Mouse (Mus musculus) MEL (cell line): ENCODE data around the gene Tfpi.

Experiments
- CHD1 ChIP-seq: IDR thresholded peaks from 2 replicates; pipeline ENCODE4 v1.6.1; 2012; ENCODE audit warnings: low read depth, mild to moderate bottlenecking, inconsistent platforms, low read length, improper control_type of control experiment
- MAZ ChIP-seq: IDR thresholded peaks from 2 replicates; pipeline ENCODE4 v1.6.1; 2012; ENCODE audit warnings: low read depth, mild to moderate bottlenecking, inconsistent platforms, low read length, improper control_type of control experiment
- POLR2A ChIP-seq, 2 experiments: IDR thresholded peaks; 2 replicates each; pipeline ENCODE4 v1.6.1; 2011 to 2012; ENCODE audit warnings: low read length in 2 of 2, mild to moderate bottlenecking in 2 of 2, control low read depth in 1 of 2, improper control_type of control experiment in 1 of 2, low read depth in 1 of 2, moderate library complexity in 1 of 2; ENCODE audit not compliant: control insufficient read depth in 1 of 2, insufficient read depth in 1 of 2, poor library complexity in 1 of 2
- TBP ChIP-seq: IDR thresholded peaks from 2 replicates; pipeline ENCODE4 v1.8.0; 2011; ENCODE audit warnings: low read depth, low read length, improper control_type of control experiment

- TF ChIP-seq POLR2A (IDR thresholded peaks at IDR 0.05; ENCODE audit: control insufficient read depth in 1 of 2, insufficient read depth in 1 of 2, low read depth in 1 of 2, low read length in 2 of 2, poor library complexity in 1 of 2) (no peak), TBP (no peak), CHD1 (no peak), MAZ (no peak)
Measured at GRCm38 (mm10) chr2:84462411-84462810, 14.2 kb downstream of the Tfpi start.
